Mouse (Mus musculus) embryonic facial prominence, embryonic 11.5 days (tissue): ENCODE measurements around the gene Tarsl2. TPM values are rescaled to one million over a fixed set of nuclear protein-coding genes. Genes with fewer than 3 reads are reported as not detected.

ENCODE experiments used
- ATAC-seq: fragments of 200-750 bp; cut with Nextera tagmentation; replicated peaks from 2 replicates; pipeline ENCODE4 v1.8.0; 2017; ENCODE audit warnings: low read depth; ENCODE audit not compliant: insufficient number of reproducible peaks, low FRiP score, low TSS enrichment
- DNase-seq: peaks from one replicate; pipeline ENCODE4 v3.0.0-alpha.2; 2015; ENCODE audit warnings: low spot score
- H3K27ac ChIP-seq: fragments of 300-500 bp; sonication (generic); replicated peaks from 2 replicates; pipeline ENCODE4 v1.5.1; 2014; ENCODE audit warnings: mild to moderate bottlenecking, low read depth, low read length, control low read depth
- H3K27me3 ChIP-seq: fragments of 300-500 bp; sonication (generic); 2 replicates; pipeline ENCODE4 v1.6.1; 2014; ENCODE audit warnings: mild to moderate bottlenecking, low read length, moderate library complexity, mixed read lengths; ENCODE audit not compliant: control insufficient read depth, insufficient read depth
- H3K36me3 ChIP-seq: fragments of 300-500 bp; sonication (generic); replicated peaks from 2 replicates; pipeline ENCODE4 v1.6.1; 2014; ENCODE audit warnings: low read depth, mild to moderate bottlenecking, low read length, moderate library complexity, mixed read lengths; ENCODE audit not compliant: control insufficient read depth, insufficient read depth
- H3K4me1 ChIP-seq: fragments of 300-500 bp; sonication (generic); 2 replicates; pipeline ENCODE4 v1.6.1; 2014; ENCODE audit warnings: low read length, mixed read lengths; ENCODE audit not compliant: control insufficient read depth, insufficient read depth
- H3K4me2 ChIP-seq: fragments of 300-500 bp; sonication (generic); 2 replicates; pipeline ENCODE4 v1.6.1; 2014; ENCODE audit warnings: low read depth, mild to moderate bottlenecking, control low read depth, low read length, moderate library complexity
- H3K4me3 ChIP-seq: fragments of 300-500 bp; sonication (generic); 2 replicates; pipeline ENCODE4 v1.5.1; 2014; ENCODE audit warnings: low read depth, low read length, control low read depth
- H3K9ac ChIP-seq: fragments of 300-500 bp; sonication (generic); replicated peaks from 2 replicates; pipeline ENCODE4 v1.6.1; 2014; ENCODE audit warnings: mild to moderate bottlenecking, control low read depth, low read length
- H3K9me3 ChIP-seq: fragments of 300-500 bp; sonication (generic); replicated peaks from 2 replicates; pipeline ENCODE4 v1.6.1; 2016; ENCODE audit warnings: mild to moderate bottlenecking, low read length, inconsistent platforms, mixed read lengths; ENCODE audit not compliant: control insufficient read depth
- WGBS: fragments of 180-500 bp; shearing (Covaris S2); extraction: QIAGEN DNeasy Blood & Tissue Kit; methylation state at CpG from one replicate; pipeline ENCODE4 v1.1.7; 2014; 5-methylcytosine and 5-hydroxymethylcytosine counted together
- polyA plus RNA-seq: library from polyadenylated mRNA; unstranded; fragments of >200 nt; fragmentation: Nextera tagmentation; extraction: Ambion mirVana; gene quantifications from 2 replicates; pipeline ENCODE4 v1.2.1, GENCODE M21; 2014

Tarsl2 gene
- 10.4 and 13.0 TPM in 2 replicates for polyA plus RNA-seq

DNA sequence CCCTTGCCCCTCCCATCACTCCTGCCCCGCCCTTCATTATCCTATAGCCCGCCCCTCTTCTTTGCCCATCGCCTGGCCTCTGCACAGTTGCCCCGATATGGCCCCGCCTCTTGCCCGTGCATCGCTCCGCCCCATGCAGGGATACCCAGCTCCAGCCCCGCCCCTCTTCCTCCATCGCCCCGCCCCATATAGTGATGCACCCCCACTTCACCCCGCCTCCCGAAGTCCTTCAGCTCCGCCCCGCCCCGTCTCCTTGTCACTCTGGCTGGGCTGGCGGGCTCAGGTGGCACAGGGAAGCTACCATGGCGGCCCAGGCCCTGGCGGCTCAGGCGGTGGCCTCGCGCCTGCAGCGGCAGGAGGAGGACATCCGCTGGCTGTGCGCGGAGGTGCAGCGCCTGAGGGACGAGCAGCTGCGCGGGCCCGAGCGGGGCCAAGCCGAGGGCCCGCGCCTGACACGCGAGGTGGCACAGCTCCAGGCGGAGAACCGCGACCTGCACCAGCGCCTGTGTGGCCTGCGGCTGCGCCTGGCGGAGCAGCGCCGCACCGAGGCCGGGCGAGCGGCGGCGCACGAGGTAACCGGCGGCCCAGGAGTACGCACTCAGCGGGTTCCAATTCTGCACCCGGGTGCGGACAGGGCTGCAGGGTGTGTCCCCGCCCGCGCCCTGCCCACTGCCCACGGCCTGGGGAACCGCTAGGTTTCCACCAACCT is at the start of gene Tarsl2:
Gene Tarsl2, plus strand, starts transcription at position 256 of the 709 bp plus-strand sequence.
- H3K27ac ChIP-seq = no peak within 1 kb of the TSS
- H3K4me1 ChIP-seq = no peaks in the 10 kb centered on the region
- no peaks in the 10 kb centered on the region for H3K27me3 ChIP-seq
- peak within 1 kb of the TSS; percentile 64 for H3K4me3 ChIP-seq
- under 1% methylated on average over 57 of the region's 64 CpGs for WGBS
- peak; percentile 96 for ATAC-seq
- H3K4me2 ChIP-seq = peak within 1 kb of the TSS; percentile 83
- DNase-seq = peak; percentile 95
- no peaks in the 10 kb centered on the region for H3K9me3 ChIP-seq
- no peaks in the 10 kb centered on the region for H3K36me3 ChIP-seq
- peak within 1 kb of the TSS; percentile 74 for H3K9ac ChIP-seq

DNA sequence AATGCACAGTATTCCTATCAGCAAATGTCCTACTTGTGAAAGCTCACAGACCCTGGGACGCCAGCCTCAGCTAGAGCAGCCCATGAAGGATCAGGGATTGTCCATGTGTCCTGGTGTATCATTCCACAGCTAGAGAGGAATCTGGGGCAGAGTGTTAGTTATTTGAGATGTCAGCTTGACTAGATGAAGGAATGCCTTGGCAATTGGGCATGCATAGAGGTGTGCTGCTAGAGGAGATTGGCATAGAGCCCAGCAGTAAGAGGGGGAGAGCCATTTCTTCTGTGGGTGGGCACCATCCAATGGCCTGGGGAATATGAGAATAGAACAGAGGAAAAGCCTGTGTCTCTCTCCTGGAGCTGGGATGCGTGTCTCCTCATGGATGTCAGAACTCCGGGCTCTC is 38.6 kb upstream of the Tarsl2 start:
- Histone ChIP-seq H3K36me3 (no peaks in the 10 kb centered on the region), H3K4me1 (no peaks in the 10 kb centered on the region), H3K9ac (no peak overlapping the region), H3K9me3 (no peaks in the 10 kb centered on the region), H3K4me3 (no peak overlapping the region), H3K4me2 (no peak overlapping the region), H3K27me3 (no peaks in the 10 kb centered on the region), H3K27ac (no peak overlapping the region)
- WGBS = 90% methylated on average over 3 of the region's 3 CpGs
- no peak for DNase-seq
- ATAC-seq = no peak

DNA sequence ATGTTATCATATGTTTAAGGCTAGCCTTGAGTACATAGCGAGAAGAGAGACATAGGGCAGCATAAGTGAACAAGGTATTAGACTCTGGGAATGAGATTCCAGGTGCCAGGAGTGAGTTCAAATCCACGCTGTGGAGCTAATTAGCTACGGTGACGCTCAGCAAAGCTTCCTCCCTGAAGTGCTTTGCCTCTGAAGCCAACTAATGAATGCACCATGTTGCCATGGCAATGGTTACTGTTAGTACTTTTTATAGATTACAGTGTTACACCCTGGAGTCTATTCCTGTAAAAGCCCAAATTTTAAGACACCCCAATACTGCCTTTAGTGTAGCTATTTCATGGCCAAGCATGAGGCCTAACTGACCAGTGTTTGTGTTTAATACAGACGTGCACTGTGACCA is 37.7 kb upstream of the Tarsl2 start:
- DNase-seq = no peak
- Histone ChIP-seq H3K9ac (no peak overlapping the region), H3K4me3 (no peak overlapping the region), H3K27ac (no peak overlapping the region), H3K4me2 (no peak overlapping the region), H3K9me3 (no peaks in the 10 kb centered on the region), H3K27me3 (no peaks in the 10 kb centered on the region), H3K36me3 (no peaks in the 10 kb centered on the region), H3K4me1 (no peaks in the 10 kb centered on the region)
- WGBS = 83% methylated on average over 5 of the region's 5 CpGs
- no peak for ATAC-seq

DNA sequence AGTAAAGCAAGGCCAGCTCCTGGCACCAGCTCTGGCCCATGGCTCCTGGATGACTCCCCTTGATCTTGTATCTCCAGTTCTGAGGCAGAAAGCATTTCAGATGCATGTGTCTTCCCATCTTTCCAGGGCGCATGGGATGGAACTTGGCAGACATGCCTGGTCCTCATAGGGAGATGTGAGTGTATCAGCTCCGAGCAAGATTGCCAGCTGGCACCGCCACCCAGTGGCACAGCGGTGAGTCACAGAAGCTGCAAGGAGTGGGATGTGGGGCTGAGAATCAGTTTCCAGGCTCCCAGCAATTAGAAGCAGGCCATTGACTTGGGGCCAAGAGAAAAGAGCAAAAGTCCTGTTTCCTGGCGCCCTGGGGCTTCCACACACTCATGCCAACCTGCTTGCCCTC is 34.5 kb upstream of the Tarsl2 start:
- no peak for DNase-seq
- no peak overlapping the region for H3K4me2 ChIP-seq
- no peak overlapping the region for H3K27ac ChIP-seq
- H3K27me3 ChIP-seq = no peaks in the 10 kb centered on the region
- no peak for ATAC-seq
- no peaks in the 10 kb centered on the region for H3K36me3 ChIP-seq
- H3K9ac ChIP-seq = no peak overlapping the region
- no peaks in the 10 kb centered on the region for H3K4me1 ChIP-seq
- H3K9me3 ChIP-seq = no peaks in the 10 kb centered on the region
- 82% methylated on average over 5 of the region's 5 CpGs for WGBS
- H3K4me3 ChIP-seq = no peak overlapping the region

DNA sequence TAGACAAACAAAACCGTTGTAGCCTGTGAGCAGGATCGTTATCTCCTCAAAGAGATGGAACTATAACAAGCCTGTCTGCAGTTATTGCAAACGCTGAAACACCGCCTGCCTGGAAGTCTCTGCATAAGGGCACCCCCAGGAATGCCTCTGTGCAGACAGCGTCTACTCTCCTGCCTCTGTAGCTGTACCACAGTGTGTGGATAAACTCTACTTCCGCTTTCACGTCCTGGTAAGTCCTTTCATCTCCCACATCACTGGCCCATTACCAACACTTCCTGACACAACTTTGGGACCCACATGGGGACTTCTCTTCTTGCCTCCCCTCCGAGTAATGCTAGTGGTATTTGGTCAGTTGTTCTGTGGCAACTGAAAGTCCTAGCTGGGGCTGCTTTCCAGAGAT is 34.0 kb upstream of the Tarsl2 start:
- Histone ChIP-seq H3K4me2 (no peak overlapping the region), H3K9ac (no peak overlapping the region), H3K4me1 (no peaks in the 10 kb centered on the region), H3K36me3 (no peaks in the 10 kb centered on the region), H3K27ac (no peak overlapping the region), H3K27me3 (no peaks in the 10 kb centered on the region), H3K9me3 (no peaks in the 10 kb centered on the region), H3K4me3 (no peak overlapping the region)
- ATAC-seq (no peak), DNase-seq (no peak)
- WGBS = 81% methylated on average over 8 of the region's 8 CpGs

DNA sequence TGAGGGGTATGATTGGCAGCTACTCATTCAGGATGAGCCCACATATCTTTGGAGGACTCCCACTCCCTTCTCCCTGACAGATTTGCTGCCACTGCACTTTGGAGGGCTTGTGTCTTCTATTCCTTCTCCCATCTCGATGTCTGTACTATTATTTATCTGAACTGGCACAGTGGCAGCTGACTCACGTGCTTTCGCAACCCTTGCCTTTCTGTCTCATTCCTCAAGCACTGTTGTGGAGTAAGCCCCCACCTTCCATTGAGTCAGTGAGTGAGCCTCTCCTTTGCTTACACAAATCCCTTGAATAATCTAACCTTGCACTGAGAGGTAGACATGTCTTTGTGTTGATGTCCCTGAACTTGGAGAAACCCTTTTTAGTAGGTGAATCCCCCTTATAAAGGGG is 33.4 kb upstream of the Tarsl2 start:
- Histone ChIP-seq H3K4me1 (no peaks in the 10 kb centered on the region), H3K27ac (no peak overlapping the region), H3K4me3 (no peak overlapping the region), H3K36me3 (no peaks in the 10 kb centered on the region), H3K9ac (no peak overlapping the region), H3K9me3 (no peaks in the 10 kb centered on the region), H3K4me2 (no peak overlapping the region), H3K27me3 (no peaks in the 10 kb centered on the region)
- no peak for ATAC-seq
- DNase-seq = no peak
- WGBS = 87% methylated on average over 3 of the region's 3 CpGs

DNA sequence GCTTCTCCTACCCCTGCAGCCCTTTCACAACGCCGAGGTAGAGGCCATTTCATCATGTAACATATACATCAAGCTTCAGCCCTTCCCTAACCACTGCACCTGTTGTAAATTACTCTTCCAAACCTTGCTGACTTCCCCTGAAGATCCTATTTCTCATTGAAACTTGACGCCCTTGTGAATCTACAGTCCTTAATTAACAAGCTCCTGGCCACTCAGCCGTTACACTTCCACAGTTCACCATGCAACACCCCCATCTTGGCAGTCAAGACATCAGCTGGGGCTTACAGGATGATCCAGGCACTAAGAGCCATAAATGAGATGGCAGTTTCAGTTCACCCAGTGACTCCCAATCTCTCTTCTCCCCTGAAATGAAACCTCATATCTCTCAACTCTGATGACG is 31.0 kb upstream of the Tarsl2 start:
- H3K9me3 ChIP-seq = no peaks in the 10 kb centered on the region
- no peak overlapping the region for H3K4me3 ChIP-seq
- no peak overlapping the region for H3K9ac ChIP-seq
- no peaks in the 10 kb centered on the region for H3K4me1 ChIP-seq
- H3K27ac ChIP-seq = no peak overlapping the region
- no peak for ATAC-seq
- H3K4me2 ChIP-seq = no peak overlapping the region
- 59% methylated on average over 5 of the region's 5 CpGs for WGBS
- DNase-seq = peak; percentile 4
- H3K27me3 ChIP-seq = no peaks in the 10 kb centered on the region
- no peaks in the 10 kb centered on the region for H3K36me3 ChIP-seq

DNA sequence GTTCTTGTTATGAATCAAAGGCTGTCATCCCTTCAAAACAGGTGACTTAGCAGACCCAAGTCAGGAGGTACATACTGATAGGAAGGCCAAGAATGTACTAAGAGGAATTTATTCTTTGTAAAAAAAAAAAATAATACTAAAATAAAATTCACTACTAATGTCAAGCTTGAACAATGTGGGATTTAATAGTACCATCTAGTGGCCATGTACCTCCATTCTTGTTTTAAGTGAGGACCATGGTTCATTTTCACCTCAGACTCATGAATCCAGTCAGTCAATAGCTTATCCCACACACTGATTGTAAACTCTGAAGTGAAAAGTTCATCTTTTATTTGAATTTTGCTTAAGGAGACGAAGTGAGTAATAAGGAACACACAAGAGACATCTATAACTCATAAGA is 25.9 kb upstream of the Tarsl2 start:
- WGBS = 91% methylated on average over 1 of the region's 1 CpGs
- no peak overlapping the region for H3K4me2 ChIP-seq
- H3K9me3 ChIP-seq = no peaks in the 10 kb centered on the region
- ATAC-seq = no peak
- no peaks in the 10 kb centered on the region for H3K36me3 ChIP-seq
- no peaks in the 10 kb centered on the region for H3K27me3 ChIP-seq
- DNase-seq = no peak
- no peak overlapping the region for H3K4me3 ChIP-seq
- no peak overlapping the region for H3K27ac ChIP-seq
- H3K9ac ChIP-seq = no peak overlapping the region
- H3K4me1 ChIP-seq = no peaks in the 10 kb centered on the region
